Mouse (Mus musculus) heart, postnatal 4 days (tissue): ENCODE measurements around the gene Taar4. TPM values are rescaled to one million over a fixed set of nuclear protein-coding genes. Genes with fewer than 3 reads are reported as not detected.

Experiments used
- DNase-seq: peaks from one replicate; pipeline ENCODE4 v3.0.0; 2021
- total RNA-seq, 2 experiments: library from RNA; stranded (reverse); gene quantifications; 2 replicates each; pipeline ENCODE4 v1.2.3; 2021

Taar4 gene
- total RNA-seq, 2 experiments from 2014 or later = not detected

GRCm38 (mm10) chr10:24008143-24008542 lies 47.8 kb downstream of the Taar4 start:
- DNase-seq = no peak

Other genes with a start within 250 kb of the Taar4 start
- gene Rps12, start 173.2 kb upstream of the Taar4 start, total RNA-seq = 100 to 1,000 TPM; 357 to 393 TPM
- gene Slc18b1, start 163.5 kb upstream of the Taar4 start, total RNA-seq = 10 to 100 TPM; 12.0 to 16.7 TPM
- under 1 TPM in 1 of 2 experiments, not detected in 1; 0.19 TPM for gene Vnn3, start 109.0 kb upstream of the Taar4 start, total RNA-seq
- gene Vnn1, start 65.8 kb upstream of the Taar4 start, total RNA-seq = 1 to 10 TPM; 3.0 to 3.8 TPM
- gene Taar1, start 40.1 kb upstream of the Taar4 start, total RNA-seq = not detected
- not detected for gene Taar2, start 21.9 kb upstream of the Taar4 start, total RNA-seq
- gene Taar3, start 10.9 kb upstream of the Taar4 start, total RNA-seq = not detected
- not detected for gene Taar5, start 10.2 kb downstream of the Taar4 start, total RNA-seq
- not detected for gene Taar6, start 25.2 kb downstream of the Taar4 start, total RNA-seq
- gene Taar7a, start 33.0 kb downstream of the Taar4 start, total RNA-seq = not detected
- gene Taar7b, start 39.4 kb downstream of the Taar4 start, total RNA-seq = not detected
- gene Taar7d, start 66.7 kb downstream of the Taar4 start, total RNA-seq = not detected
- not detected for gene Taar7e, start 77.1 kb downstream of the Taar4 start, total RNA-seq
- gene Taar7f, start 89.0 kb downstream of the Taar4 start, total RNA-seq = not detected
- gene Taar8a, start 116.0 kb downstream of the Taar4 start, total RNA-seq = not detected
- not detected for gene Taar8b, start 131.8 kb downstream of the Taar4 start, total RNA-seq
- gene Taar8c, start 141.4 kb downstream of the Taar4 start, total RNA-seq = not detected
- not detected for gene Taar9, start 149.0 kb downstream of the Taar4 start, total RNA-seq
- 10 to 100 TPM; 46.1 to 54.3 TPM for gene Stx7, start 188.8 kb downstream of the Taar4 start, total RNA-seq